Mouse (Mus musculus) brain, embryonic 14.5 days (tissue): ENCODE results near the gene Tdrd7. TPM values are rescaled to one million over a fixed set of nuclear protein-coding genes. Genes with fewer than 3 reads are reported as not detected.

ENCODE experiments used
- DNase-seq: peaks from one replicate; pipeline ENCODE4 v3.0.0-alpha.2; 2011; ENCODE audit warnings: low read depth
- CTCF ChIP-seq: fragments of 200-500 bp; IDR thresholded peaks from 2 replicates; pipeline ENCODE4 v1.5.1; 2012; ENCODE audit warnings: inconsistent platforms, mild to moderate bottlenecking, moderate library complexity, borderline replicate concordance; ENCODE audit not compliant: insufficient read depth, insufficient read length; ENCODE audit errors: extremely low read depth
- POLR2A ChIP-seq: fragments of 200-500 bp; IDR thresholded peaks from 2 replicates; pipeline ENCODE4 v1.6.1; 2012; ENCODE audit warnings: mild to moderate bottlenecking, inconsistent platforms, borderline replicate concordance; ENCODE audit not compliant: poor library complexity, insufficient read depth, insufficient read length, severe bottlenecking; ENCODE audit errors: extremely low read depth
- polyA plus RNA-seq: library from polyadenylated mRNA; depleted of rRNA; stranded (reverse); fragments of >200 nt; gene quantifications from 2 replicates; pipeline ENCODE4 v1.2.3, GENCODE M21; 2012; rRNA removed

The Tdrd7 gene
- polyA plus RNA-seq, 1 experiment, result 22.7 TPM

DNA sequence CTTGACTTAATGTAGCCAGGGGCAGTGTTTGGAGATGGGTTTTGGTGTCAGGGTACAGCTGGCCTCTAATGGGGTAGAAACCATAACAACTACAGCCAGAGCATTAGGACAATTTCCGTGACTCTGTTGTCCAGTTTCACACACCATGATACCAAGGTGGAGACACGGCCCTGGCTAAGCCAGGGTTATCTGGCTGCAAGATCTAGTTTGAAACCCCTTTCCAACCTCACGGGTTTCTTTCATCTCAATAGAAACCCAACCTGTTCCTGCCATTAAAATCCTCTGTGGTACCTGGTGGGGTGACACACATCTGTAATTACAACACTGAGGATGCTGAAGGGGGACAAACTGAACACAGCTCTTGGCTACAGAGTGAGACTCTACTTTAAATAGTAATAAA is 110.5 kb downstream of the Tdrd7 start:
- TF ChIP-seq POLR2A (no peak), CTCF (no peak)
- DNase-seq, result no peak

DNA sequence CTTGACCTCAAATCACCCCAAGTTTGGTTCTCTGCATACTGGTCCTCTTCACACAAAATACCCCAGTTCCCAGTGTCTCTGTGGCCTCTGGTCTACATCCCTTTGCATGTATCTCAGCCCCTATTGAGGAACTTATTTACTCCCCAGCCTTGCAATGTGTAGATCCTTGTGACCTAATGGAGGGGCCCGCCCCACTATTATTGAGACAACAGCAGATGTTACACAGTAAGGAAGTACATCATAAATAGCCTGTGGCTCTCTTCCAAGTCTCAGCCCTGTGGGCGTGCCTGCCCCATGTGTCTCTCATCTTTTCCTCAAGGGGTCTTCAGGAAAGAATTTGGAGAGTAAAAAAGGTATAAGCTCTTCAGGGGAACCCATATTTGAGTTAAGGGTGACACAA is 111.8 kb downstream of the Tdrd7 start:
- DNase-seq, result no peak
- TF ChIP-seq POLR2A, result no peak

DNA sequence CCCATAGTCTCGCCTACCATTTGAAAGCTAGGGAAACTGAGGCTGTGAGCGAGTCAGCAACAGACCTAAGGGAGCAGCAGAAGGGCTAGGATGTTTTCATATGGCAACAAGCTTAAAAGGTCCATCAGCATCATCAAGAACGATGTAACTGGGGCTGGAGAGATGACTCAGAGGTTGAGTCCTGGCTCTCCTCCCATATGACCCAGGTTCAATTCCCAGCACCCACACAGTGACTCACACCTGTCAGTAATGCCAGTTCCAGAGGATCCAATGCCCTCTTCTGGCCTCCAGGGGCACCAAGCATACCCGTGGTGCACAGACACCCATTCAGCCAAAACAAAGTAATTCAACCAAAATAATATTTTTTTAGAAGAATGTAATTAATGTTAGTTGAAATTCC is 115.1 kb downstream of the Tdrd7 start:
- TF ChIP-seq POLR2A (no peak), CTCF (no peak)

DNA sequence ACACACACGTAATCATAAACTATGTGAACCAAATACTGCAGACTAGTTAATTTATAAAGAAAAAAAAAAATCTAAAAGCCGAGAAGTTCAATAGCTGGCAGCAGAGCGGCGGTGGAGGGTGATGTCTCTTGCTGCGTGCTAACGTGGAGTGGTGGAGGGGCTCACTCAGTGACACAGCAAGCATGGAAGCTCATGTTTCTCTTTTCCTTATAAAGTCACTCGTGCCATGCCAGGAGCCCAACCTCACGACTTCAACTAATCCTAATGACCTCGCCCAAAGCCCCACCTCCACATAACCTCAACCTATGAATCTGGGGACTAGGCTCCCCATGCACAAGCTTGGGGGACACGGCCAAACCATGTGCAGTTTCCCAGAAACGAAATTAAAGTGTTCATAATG is 117.4 kb downstream of the Tdrd7 start:
- no peak for DNase-seq
- no peak for TF ChIP-seq POLR2A
- TF ChIP-seq CTCF, result no peak

More for the DNA sequence above, 115.1 kb downstream of the Tdrd7 start:
- DNase-seq, result no peak

Other genes with a start within 250 kb of the Tdrd7 start
- 9.8 and 11.4 TPM in 2 replicates for gene Aldh1b1, start 166.3 kb upstream of the Tdrd7 start, polyA plus RNA-seq
- gene Igfbpl1, start 138.4 kb upstream of the Tdrd7 start, polyA plus RNA-seq, result 266 and 421 TPM in 2 replicates
- 2.6 and 4.1 TPM in 2 replicates for gene Stra6l, start 116.7 kb upstream of the Tdrd7 start, polyA plus RNA-seq
- 0.21 and 0.41 TPM in 2 replicates for gene Ccdc180, start 75.0 kb upstream of the Tdrd7 start, polyA plus RNA-seq
- 0.45 and 0.71 TPM in 2 replicates for gene Tmod1, start 73.6 kb downstream of the Tdrd7 start, polyA plus RNA-seq
- gene Ncbp1, start 173.3 kb downstream of the Tdrd7 start, polyA plus RNA-seq, result 78.0 and 85.8 TPM in 2 replicates
- gene Tstd2, start 173.4 kb downstream of the Tdrd7 start, polyA plus RNA-seq, result 26.4 and 30.2 TPM in 2 replicates
- gene Xpa, start 231.0 kb downstream of the Tdrd7 start, polyA plus RNA-seq, result 35.3 and 40.2 TPM in 2 replicates